Mouse (Mus musculus) liver, postnatal 0 days (tissue): ENCODE measurements around the gene Wipf2. TPM values are rescaled to one million over a fixed set of nuclear protein-coding genes. Genes with fewer than 3 reads are reported as not detected.
"Not testable (repeated sequence)": the region's sequence is repeated elsewhere in the genome, so short reads cannot be mapped to it uniquely, and the experiment has no call there.

Source experiments
- ATAC-seq: fragments of 200-750 bp; cut with Nextera tagmentation; 2 replicates; pipeline ENCODE4 v1.8.0; 2017; ENCODE audit warnings: mild to moderate bottlenecking, moderate library complexity
- DNase-seq: peaks from one replicate; pipeline ENCODE4 v3.0.0-alpha.2; 2016
- H3K27ac ChIP-seq: fragments of 300-500 bp; sonication (generic); 2 replicates; pipeline ENCODE4 v1.5.1; 2014; ENCODE audit warnings: antibody characterized with exemption, moderate library complexity, mild to moderate bottlenecking, low read depth
- H3K27me3 ChIP-seq: fragments of 300-500 bp; sonication (generic); 2 replicates; pipeline ENCODE4 v1.6.1; 2014; ENCODE audit warnings: low read length, control low read depth, mixed read lengths; ENCODE audit not compliant: insufficient read depth
- H3K36me3 ChIP-seq: fragments of 300-500 bp; sonication (generic); replicated peaks from 2 replicates; pipeline ENCODE4 v1.6.1; 2014; ENCODE audit warnings: mild to moderate bottlenecking, control low read depth, low read length, moderate library complexity, mixed read lengths; ENCODE audit not compliant: insufficient read depth
- H3K4me1 ChIP-seq: fragments of 300-500 bp; sonication (generic); 2 replicates; pipeline ENCODE4 v1.6.1; 2014; ENCODE audit warnings: antibody characterized with exemption, mild to moderate bottlenecking, control low read depth; ENCODE audit not compliant: insufficient read depth
- H3K4me2 ChIP-seq: fragments of 300-500 bp; sonication (generic); 2 replicates; pipeline ENCODE4 v1.6.1; 2014; ENCODE audit warnings: low read depth, mild to moderate bottlenecking, low read length, moderate library complexity, mixed read lengths
- H3K4me3 ChIP-seq: fragments of 300-500 bp; sonication (generic); 2 replicates; pipeline ENCODE4 v1.5.1; 2014; ENCODE audit warnings: low read depth, low read length
- H3K9ac ChIP-seq: fragments of 300-500 bp; sonication (generic); replicated peaks from 2 replicates; pipeline ENCODE4 v1.6.1; 2014; ENCODE audit warnings: mild to moderate bottlenecking, moderate library complexity
- H3K9me3 ChIP-seq: fragments of 300-500 bp; sonication (generic); 2 replicates; pipeline ENCODE4 v1.6.1; 2016; ENCODE audit warnings: mild to moderate bottlenecking, control low read depth, low read length, mixed read lengths
- CTCF ChIP-seq: sonication (generic); IDR thresholded peaks from 2 replicates; pipeline ENCODE4 v1.5.1; 2016; ENCODE audit warnings: antibody characterized with exemption, low read depth
- EP300 ChIP-seq: IDR thresholded peaks from 2 replicates; pipeline ENCODE4 v1.6.1; 2016; ENCODE audit warnings: antibody characterized with exemption, low read depth, mild to moderate bottlenecking
- WGBS: fragments of 180-500 bp; shearing (Covaris S2); extraction: QIAGEN DNeasy Blood & Tissue Kit; methylation state at CpG from one replicate; pipeline ENCODE4 v1.1.7; 2014; ENCODE audit not compliant: insufficient replicate concordance; 5-methylcytosine and 5-hydroxymethylcytosine counted together
- polyA plus RNA-seq: library from polyadenylated mRNA; unstranded; fragments of >200 nt; fragmentation: Nextera tagmentation; extraction: Ambion mirVana; gene quantifications from 2 replicates; pipeline ENCODE4 v1.2.1, GENCODE M21; 2015

Wipf2 gene
- polyA plus RNA-seq, 1 experiment from 2014 or later, result 1.2 TPM

- ATAC-seq, result no peak
- Histone ChIP-seq H3K9me3 (no peaks in the 10 kb centered on the region), H3K27me3 (no peaks in the 10 kb centered on the region), H3K9ac (no peak overlapping the region), H3K4me2 (no peak overlapping the region), H3K36me3 (peaks cover 66% of the 10 kb centered on the region), H3K4me3 (no peak overlapping the region), H3K27ac (0 out of 2 replicates have a peak overlapping the region, but pooled peaks have one; percentile 31), H3K4me1 (peaks cover 12% of the 10 kb centered on the region)
- DNase-seq, result no peak
- 93% methylated on average over 11 of the region's 11 CpGs for WGBS
- TF ChIP-seq EP300, result no peak
- no peak for TF ChIP-seq CTCF
Observed at GRCm38 (mm10) chr11:98919009-98919408, 55.6 kb downstream of the Wipf2 start.

- DNase-seq, result peak; percentile 47
- H3K36me3 ChIP-seq, result peaks cover 45% of the 10 kb centered on the region
- not testable (repeated sequence) for H3K27me3 ChIP-seq, ATAC-seq, H3K27ac ChIP-seq, H3K4me3 ChIP-seq, H3K4me2 ChIP-seq, H3K9ac ChIP-seq, H3K9me3 ChIP-seq
- H3K4me1 ChIP-seq, result peaks cover 32% of the 10 kb centered on the region
- 72% methylated on average over 15 of the region's 15 CpGs for WGBS
- peak; percentile 58 for TF ChIP-seq CTCF
Observed at GRCm38 (mm10) chr11:98921813-98922212, 58.4 kb downstream of the Wipf2 start.

GRCm38 (mm10) chr11:98922307-98922706 lies 58.9 kb downstream of the Wipf2 start:
- peak; percentile 88 for TF ChIP-seq CTCF
- H3K27ac ChIP-seq, H3K27me3 ChIP-seq, H3K4me3 ChIP-seq, H3K9me3 ChIP-seq, H3K4me2 ChIP-seq, H3K9ac ChIP-seq, ATAC-seq: not testable (repeated sequence)
- Histone ChIP-seq H3K36me3 (peaks cover 40% of the 10 kb centered on the region), H3K4me1 (peaks cover 34% of the 10 kb centered on the region)
- WGBS, result 62% methylated on average over 10 of the region's 10 CpGs
- DNase-seq, result peak; percentile 72

- not testable (repeated sequence) for ATAC-seq, H3K9me3 ChIP-seq, H3K4me2 ChIP-seq, DNase-seq, H3K9ac ChIP-seq, H3K27me3 ChIP-seq, H3K4me3 ChIP-seq
- 0 out of 2 replicates have a peak overlapping the region, but pooled peaks have one; percentile 11 for H3K27ac ChIP-seq
- peaks cover 39% of the 10 kb centered on the region for H3K4me1 ChIP-seq
- WGBS, result 71% methylated on average over 16 of the region's 16 CpGs
- peaks cover 34% of the 10 kb centered on the region for H3K36me3 ChIP-seq
Observed at GRCm38 (mm10) chr11:98922851-98923711, 59.6 kb downstream of the Wipf2 start.

GRCm38 (mm10) chr11:98924633-98925175 lies 61.3 kb downstream of the Wipf2 start:
- Histone ChIP-seq H3K36me3 (peaks cover 18% of the 10 kb centered on the region), H3K4me2 (no peak overlapping the region; the same call in 1 of the 2 replicates)

GRCm38 (mm10) chr11:98925265-98925721 lies 61.9 kb downstream of the Wipf2 start:
- H3K36me3 ChIP-seq, result peaks cover 13% of the 10 kb centered on the region
- 0 out of 2 replicates have a peak overlapping the region, but pooled peaks have one; percentile 11 for H3K27ac ChIP-seq
- DNase-seq (no peak), ATAC-seq (no peak)
- H3K4me1 ChIP-seq, result peaks cover 39% of the 10 kb centered on the region
- H3K9ac ChIP-seq, result no peak overlapping the region
- no peak for TF ChIP-seq EP300
- no peak for TF ChIP-seq CTCF
- no peak overlapping the region; the same call in 1 of the 2 replicates for H3K4me2 ChIP-seq
- H3K4me3 ChIP-seq, result no peak overlapping the region
- 0 out of 2 replicates have a peak, but pooled peaks cover 7% of the 10 kb centered on the region for H3K27me3 ChIP-seq
- no peaks in the 10 kb centered on the region for H3K9me3 ChIP-seq
- WGBS, result 26% methylated on average over 10 of the region's 10 CpGs

More at GRCm38 (mm10) chr11:98924633-98925175, 61.3 kb downstream of the Wipf2 start:
- peaks cover 39% of the 10 kb centered on the region for H3K4me1 ChIP-seq
- TF ChIP-seq EP300 (no peak), CTCF (peak; percentile 4; the same call in 1 of the 2 replicates)
- 57% methylated on average over 5 of the region's 5 CpGs for WGBS
- H3K27ac ChIP-seq, result 0 out of 2 replicates have a peak overlapping the region, but pooled peaks have one; percentile 1
- no peaks in the 10 kb centered on the region for H3K9me3 ChIP-seq
- H3K9ac ChIP-seq, result no peak overlapping the region
- H3K4me3 ChIP-seq, result no peak overlapping the region
- DNase-seq, result no peak
- 0 out of 2 replicates have a peak, but pooled peaks cover 7% of the 10 kb centered on the region for H3K27me3 ChIP-seq
- no peak for ATAC-seq
